Mouse (Mus musculus): ENCODE measurements around the gene Smarcd2.

The Smarcd2 gene

GRCm38 (mm10) chr11:106276454-106276853 is 3.7 kb upstream of the Smarcd2 start, which contains the start of gene Tcam1:
Gene Tcam1 (plus strand): TSS chr11:106276672.
- peak; percentile 81 to 94 for DNase-seq (ENCODE audit: low read depth in 1 of 2, low spot score in 2 of 2)

GRCm38 (mm10) chr11:106274971-106275411 is 2.2 kb upstream of the Smarcd2 start:
- DNase-seq (ENCODE audit: low read depth in 1 of 2, low spot score in 2 of 2): no peak

DNA sequence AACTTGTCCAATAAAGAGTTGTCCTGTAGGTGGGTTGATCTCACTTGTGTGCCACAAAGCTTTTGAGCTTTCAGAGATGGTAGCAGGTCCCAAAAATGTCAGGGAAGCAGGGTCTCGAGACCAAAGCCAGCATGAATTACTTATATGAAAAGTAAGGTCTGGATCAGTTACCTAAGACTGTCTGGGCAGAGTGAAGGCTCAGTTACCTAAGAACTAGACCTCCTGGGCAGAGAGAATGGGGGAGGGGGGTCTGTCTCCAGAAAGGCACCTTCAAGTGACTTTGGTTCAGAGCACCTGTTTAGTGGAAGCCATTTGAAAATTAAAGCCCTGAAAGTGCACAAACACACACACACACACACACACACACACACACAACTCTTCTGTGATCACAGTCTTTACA is 1.6 kb upstream of the Smarcd2 start:
- DNase-seq (ENCODE audit: low read depth in 1 of 2, low spot score in 2 of 2): no peak

- DNase-seq (ENCODE audit: low read depth in 1 of 2, low spot score in 2 of 2): no peak
These were observed 1.0 kb upstream of the Smarcd2 start for GRCm38 (mm10) chr11:106273811-106274210.

- no peak for DNase-seq (ENCODE audit: low read depth in 1 of 2, low spot score in 2 of 2)
These were observed 526 bp upstream of the Smarcd2 start for GRCm38 (mm10) chr11:106273311-106273684.

DNA sequence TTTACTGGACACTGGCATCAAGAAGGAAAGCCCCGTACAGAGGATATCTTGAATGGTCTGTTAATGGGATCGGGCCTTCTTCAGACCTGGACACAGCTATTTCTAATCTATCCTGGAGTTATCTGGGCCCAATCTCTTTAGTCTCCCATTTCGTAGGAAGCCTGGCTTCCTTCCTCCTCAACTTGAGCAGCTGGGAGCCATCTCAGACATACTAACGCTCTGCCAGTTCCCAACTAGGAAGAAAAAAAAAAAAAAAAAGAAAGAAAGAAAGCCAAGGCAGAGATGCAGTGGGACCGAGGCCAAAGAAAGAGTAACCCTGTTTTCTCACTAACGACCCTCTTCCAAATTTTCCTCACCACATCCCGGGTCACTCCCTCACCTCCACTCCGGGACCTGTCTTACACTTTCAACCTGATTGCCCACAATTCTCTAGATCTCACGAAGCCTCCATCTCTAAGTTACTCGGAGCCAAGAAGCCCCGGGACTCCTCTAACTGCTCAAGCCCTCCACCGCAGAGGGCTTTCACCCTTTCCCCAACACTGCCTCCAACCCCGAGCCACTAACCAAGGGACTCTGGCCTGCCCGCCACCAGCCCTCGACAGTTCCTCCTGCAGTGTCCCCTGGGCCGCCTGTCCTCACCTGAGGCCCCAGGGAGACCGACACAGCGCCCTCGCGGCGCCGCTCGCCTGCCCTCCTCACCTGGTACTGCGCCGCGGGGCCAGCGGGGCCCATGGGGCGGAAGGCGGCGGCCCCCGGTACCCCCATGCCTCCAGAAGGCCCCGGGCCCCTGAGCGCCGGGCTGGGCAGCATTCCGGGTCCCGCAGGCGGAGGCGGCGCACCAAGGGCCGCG is 753 bp downstream of the Smarcd2 start:
- peak in 1 of 2 experiments; percentile 19 for DNase-seq (ENCODE audit: low read depth in 1 of 2, low spot score in 2 of 2)

DNA sequence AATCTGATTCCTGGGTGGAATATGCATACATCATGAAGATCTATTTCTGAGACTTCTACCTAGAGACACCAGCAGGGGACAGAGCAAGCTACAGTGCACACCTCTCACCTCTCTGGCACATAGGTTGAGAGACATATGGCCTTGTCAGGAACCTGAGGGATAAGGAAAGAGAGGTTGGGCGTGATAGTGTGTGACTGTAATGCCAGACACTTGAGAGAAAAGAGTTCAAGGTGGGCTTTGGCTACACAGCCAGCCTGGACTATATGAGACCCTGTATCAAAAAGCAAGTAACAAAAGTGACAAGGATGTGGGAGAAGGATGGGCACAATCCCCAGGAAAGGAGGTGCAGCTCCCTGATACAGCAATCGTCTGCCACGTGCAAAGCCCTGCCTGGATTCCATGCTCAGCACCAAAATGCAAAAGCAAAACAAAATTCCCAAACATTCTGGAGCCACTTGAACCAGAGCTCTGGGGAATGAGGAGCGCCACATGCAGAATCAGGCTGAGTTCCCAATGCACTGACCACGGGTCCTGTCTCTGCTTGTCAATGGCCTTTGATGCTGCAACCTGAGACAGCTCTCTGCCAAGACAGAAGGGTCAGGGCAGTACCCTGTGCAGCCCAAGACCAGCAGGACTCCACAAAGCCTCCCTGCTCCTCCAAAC is 1.5 kb downstream of the Smarcd2 start:
- DNase-seq (ENCODE audit: low read depth in 1 of 2, low spot score in 2 of 2): no peak

DNA sequence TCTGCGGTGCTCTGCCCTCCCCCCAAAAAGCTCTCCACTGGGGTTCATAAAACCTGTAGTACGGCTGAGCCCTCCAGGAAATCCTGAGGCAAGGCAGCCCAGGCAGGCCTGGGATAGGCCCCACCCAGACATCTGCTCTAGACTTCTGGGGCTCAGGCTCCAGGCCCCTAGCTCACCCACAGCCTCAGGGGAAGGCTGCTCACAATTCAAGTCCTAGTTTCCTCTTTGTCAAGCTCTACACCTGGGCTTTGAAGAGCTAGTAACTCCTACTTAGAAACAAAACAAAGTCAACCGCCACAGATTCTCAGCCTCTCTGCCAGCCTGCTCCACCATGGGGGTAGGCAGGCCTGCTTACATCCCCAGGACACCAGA is 3.7 kb downstream of the Smarcd2 start:
- no peak for DNase-seq (ENCODE audit: low read depth in 1 of 2, low spot score in 2 of 2)

DNA sequence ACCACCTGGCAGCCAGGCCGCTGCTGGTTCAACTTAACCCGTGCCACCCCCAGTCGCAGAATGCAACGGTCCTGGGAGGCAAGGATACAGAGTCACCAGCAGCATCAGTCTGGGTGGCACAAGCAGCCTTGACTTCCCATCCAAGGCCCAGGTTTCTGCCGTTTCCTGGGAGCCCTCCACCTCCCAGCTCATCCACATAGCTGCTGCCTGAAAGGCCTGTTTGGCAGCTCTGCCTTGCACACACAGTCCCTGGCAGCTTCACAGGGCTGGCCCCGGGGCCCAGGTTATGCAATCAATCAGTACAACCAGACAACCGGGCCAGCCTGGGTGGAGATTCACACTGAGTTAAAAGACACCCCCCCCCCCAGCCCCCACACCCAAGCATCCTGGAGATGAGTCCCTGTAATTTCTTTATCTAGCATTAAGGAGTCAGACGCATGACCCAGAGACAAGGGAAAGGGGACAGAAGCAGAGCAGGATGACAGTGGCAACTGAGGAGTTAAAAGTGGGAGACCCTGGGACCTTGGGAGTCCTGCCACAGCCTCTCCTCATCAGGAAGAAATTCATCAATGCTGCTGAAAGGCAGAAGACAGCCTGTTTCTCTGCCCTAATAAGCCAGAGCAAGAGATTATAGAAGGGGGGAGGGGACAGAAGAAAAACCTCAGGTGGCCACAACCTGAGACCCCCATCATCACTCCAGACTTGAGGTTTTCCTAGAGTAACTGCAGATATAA is 4.3 kb downstream of the Smarcd2 start:
- DNase-seq (ENCODE audit: low read depth in 1 of 2, low spot score in 2 of 2): no peak

- DNase-seq (ENCODE audit: low read depth in 1 of 2, low spot score in 2 of 2): no peak
These were observed 4.9 kb downstream of the Smarcd2 start for GRCm38 (mm10) chr11:106267871-106268270.

- no peak for DNase-seq (ENCODE audit: low read depth in 1 of 2, low spot score in 2 of 2)
These were observed 5.4 kb downstream of the Smarcd2 start for GRCm38 (mm10) chr11:106267311-106267852.

DNA sequence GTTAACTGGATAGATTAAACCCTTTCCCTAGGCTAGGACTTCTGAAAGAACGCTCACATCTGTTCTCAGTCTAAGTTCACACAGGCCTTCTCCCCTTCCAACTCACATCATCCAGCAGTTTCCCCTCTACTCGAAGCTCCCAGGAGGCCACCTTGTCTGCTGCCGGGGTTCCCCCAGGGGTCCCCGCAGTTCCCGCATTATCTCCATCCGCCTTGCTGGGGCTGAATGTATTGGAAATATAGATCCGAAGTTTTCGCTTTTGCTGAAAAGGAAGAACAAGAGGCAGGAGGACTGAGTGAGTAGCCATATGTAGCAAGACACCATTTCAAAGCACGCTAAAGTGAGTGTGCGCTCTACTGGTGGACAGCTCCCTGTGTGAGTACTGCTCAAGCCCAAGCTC is 6.3 kb downstream of the Smarcd2 start:
- DNase-seq (ENCODE audit: low read depth in 1 of 2, low spot score in 2 of 2): no peak

DNA sequence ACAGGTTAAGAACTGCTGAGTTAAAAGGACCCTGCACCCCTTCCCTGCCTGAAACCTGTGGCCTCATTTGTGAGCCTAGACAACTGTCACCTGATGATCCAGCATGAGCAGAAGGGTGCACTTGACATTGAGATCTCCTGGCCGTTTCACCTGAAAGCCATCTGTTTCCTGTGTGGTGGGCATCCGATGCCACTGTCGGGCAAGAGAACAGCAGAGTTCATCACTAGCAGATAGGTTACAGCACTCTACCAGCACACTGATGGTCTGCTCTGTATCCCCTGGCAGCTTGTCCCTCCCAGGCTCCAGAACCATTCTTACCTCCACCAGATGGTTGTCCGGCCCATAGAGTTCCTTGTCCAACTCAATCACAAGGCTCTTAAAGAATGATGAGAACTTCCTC is 7.2 kb downstream of the Smarcd2 start:
- no peak for DNase-seq (ENCODE audit: low read depth in 1 of 2, low spot score in 2 of 2)

DNA sequence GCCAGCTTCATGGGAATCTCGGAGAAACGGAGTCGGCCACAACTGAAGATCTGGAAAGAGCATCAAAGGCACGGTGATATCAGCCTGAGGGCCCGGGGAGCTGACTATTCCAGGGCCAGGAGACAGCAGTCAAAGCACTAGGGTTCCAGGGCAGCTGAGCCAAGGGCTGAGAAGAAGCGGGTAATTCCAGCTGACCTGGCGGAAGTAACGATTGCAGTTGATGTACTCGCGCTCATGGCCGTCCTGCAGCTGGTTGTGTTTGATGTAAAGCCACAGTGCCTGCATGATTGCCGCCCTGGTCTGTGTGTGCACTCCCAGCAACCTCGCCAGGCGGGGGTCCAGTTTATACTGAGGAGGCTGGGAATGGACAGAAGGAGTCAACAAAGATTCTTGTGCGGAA is 7.8 kb downstream of the Smarcd2 start:
- no peak for DNase-seq (ENCODE audit: low read depth in 1 of 2, low spot score in 2 of 2)

GRCm38 (mm10) chr11:106263963-106264362 is 8.8 kb downstream of the Smarcd2 start:
- DNase-seq (ENCODE audit: low read depth in 1 of 2, low spot score in 2 of 2): no peak

- no peak for DNase-seq (ENCODE audit: low read depth in 1 of 2, low spot score in 2 of 2)
These were observed 11.8 kb downstream of the Smarcd2 start for GRCm38 (mm10) chr11:106260826-106261450.

- no peak for DNase-seq (ENCODE audit: low read depth in 1 of 2, low spot score in 2 of 2)
These were observed 16.0 kb downstream of the Smarcd2 start for GRCm38 (mm10) chr11:106256775-106257174.

DNA sequence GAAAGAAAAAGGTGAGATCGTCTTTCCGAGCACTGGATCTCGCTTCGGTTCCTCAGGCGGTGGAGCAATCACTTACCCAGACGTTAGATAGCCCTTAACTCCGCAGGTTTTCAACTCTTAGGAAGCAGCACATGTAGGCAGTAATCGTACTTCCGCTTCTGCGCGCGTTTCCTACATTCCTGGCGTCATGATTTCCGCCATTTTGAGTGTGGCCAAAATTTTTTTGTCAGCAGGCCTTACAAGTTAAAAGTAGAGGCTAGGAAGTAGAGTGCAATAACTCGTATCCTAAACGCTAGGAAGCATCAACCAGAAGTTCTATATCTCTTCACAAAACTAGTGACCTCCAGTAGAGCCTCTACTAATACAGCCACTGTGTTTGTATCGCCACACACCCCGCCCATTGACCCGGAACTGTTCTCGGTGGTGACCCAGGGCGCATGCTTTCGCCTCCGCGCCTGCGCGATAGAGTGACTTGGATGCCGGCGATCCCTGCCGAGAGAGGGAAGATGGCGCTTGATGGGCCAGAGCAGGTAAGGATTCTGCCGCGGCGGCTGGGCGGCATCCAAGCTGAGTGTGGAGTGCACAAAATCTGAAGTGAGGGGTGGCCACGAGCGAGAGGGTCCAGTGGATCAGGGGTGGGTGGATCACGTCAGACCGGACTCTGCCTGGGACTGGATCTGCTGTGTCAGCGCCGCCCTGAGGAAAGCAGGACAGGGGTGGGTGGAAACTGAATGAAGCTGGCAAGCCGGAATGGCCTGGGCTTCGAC is 16.9 kb downstream of the Smarcd2 start, which contains the start of the genes Ftsj3 and Psmc5:
Ftsj3 (minus strand) TSS at position 395 of the 767 bp plus-strand sequence.
Psmc5 (plus strand) TSS at position 470 of the 767 bp plus-strand sequence.
- peak; percentile 90 to 95 for DNase-seq (ENCODE audit: low read depth in 1 of 2, low spot score in 2 of 2)

- no peak for DNase-seq (ENCODE audit: low read depth in 1 of 2, low spot score in 2 of 2)
These were observed 17.6 kb downstream of the Smarcd2 start for GRCm38 (mm10) chr11:106255174-106255573.

GRCm38 (mm10) chr11:106254767-106255166 is 18.0 kb downstream of the Smarcd2 start:
- no peak for DNase-seq (ENCODE audit: low read depth in 1 of 2, low spot score in 2 of 2)

Data from monocyte, adult 2 months (primary cell).